Mouse (Mus musculus) liver, adult 2 months (tissue): ENCODE data around the gene Atxn1.

ENCODE experiments used
- CTCF ChIP-seq: fragments of 200-500 bp; IDR thresholded peaks from 2 replicates; pipeline ENCODE4 v1.5.1; 2011; ENCODE audit warnings: low read depth, low read length, control low read depth
- POLR2A ChIP-seq: fragments of 200-500 bp; IDR thresholded peaks from 2 replicates; pipeline ENCODE4 v1.6.1; 2011; ENCODE audit warnings: low read length, control low read depth; ENCODE audit not compliant: insufficient read depth; ENCODE audit errors: extremely low read depth

DNA sequence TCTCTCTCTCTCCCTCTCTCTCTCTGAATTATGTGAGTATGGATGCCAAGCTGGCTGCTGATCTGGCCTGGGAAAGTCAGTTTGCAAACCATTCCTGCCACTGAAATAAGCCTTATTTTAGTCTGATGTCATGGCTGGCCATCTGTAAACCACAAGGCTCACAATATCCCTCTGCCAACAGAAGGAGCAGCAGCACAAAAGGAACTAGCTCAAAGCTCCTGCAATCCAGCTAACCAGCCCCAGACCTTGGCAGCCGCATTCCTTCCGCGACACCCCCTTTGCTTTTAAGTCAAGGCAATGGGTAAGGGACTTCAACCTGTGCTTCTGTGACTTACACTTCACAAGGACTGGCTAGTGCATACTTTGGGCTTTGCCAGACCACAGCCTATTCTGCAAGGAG is 48.9 kb downstream of the Atxn1 start:
- TF ChIP-seq POLR2A = no peak
- no peak for TF ChIP-seq CTCF
